Mouse (Mus musculus) 416B (cell line): ENCODE results near the gene Brk1.
A peak's percentile ranks its signal among the peaks of the same experiment; 100 is the strongest.

ENCODE experiments used
- DNase-seq: peaks from one replicate; pipeline ENCODE4 v3.0.0; 2011; ENCODE audit warnings: low read depth

Gene Brk1

DNA sequence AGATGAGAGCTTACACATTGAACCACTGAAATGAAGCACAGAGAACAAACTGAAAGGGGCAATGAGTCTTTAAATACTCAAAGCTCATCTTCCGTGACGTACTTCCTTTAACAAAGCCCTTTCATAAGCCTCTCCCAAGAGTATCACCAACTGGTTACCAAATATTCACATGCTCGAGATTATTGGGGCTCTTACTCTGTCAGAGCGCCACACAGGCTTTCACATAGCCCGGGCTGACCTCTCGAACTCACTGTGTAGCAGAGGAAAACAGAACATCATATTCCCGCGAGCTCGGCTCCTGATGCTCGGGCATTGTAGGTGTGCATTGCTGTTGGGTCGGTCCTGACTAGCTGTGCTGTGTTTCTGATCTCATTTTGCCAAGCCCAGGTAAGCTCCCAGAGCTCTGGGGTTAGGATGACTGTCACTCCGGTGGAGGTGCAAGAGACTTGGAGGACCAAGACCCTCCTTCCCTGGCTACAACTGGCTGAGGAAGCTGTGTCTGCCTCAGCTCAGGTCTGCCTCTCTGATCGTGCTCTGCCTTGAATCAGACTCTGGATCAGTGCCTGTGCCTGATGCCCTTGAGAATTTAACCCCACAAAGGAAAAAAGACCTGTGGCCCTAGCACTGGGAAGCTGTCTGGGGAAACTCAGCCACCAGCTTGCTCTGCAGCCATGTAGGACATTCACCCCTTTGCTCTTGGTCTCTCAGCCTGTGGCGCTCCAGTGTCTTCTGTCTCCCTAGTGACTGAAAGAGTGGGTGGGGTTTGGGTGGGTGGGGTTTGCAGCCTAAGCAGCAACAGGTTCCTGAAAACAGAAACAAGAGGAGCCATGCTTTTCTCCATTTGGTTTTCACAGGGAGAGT is 56.1 kb downstream of the Brk1 start:
- peak; percentile 38 for DNase-seq

DNA sequence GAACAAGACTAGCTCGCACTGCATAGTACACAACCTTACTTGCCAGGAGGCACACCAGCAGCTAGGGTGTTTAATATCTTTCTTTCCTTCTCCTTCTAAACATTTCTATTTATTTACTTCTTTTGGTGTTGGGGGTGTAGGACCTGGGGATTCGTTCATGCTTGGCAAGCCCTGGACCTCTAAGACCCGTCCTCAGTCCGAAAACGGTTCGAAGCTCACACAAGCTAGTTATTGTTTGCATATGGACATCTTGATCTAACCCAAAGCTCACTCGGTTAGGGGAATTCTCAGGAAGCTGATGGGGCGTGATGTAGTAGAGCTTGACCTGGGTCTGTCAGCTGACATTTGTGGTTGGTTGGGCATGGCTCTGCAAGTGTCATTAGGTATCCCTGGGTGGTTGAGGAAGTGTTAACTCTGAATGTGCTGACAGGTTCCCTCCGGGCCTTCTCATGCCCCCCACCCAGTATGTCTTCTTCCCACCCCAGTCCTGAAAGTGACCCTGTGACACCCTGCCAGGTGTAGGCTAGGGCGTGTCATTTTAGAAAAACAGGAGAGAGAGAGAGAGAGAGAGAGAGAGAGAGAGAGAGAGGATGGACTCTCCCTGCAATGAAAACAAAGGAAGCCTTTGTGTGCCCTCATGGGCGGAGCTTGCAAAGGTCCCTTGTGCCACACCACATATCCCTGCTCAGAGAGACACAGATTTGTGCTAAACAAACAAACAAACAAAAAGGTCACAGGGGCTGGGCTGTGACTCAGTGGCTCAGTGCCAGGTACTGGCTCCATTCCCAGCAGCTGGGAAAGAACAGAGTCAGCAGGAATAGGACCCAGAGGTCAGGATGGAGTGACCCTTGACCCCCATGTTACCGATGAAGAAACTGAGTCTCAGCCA is 57.0 kb downstream of the Brk1 start:
- peak; percentile 62 for DNase-seq

DNA sequence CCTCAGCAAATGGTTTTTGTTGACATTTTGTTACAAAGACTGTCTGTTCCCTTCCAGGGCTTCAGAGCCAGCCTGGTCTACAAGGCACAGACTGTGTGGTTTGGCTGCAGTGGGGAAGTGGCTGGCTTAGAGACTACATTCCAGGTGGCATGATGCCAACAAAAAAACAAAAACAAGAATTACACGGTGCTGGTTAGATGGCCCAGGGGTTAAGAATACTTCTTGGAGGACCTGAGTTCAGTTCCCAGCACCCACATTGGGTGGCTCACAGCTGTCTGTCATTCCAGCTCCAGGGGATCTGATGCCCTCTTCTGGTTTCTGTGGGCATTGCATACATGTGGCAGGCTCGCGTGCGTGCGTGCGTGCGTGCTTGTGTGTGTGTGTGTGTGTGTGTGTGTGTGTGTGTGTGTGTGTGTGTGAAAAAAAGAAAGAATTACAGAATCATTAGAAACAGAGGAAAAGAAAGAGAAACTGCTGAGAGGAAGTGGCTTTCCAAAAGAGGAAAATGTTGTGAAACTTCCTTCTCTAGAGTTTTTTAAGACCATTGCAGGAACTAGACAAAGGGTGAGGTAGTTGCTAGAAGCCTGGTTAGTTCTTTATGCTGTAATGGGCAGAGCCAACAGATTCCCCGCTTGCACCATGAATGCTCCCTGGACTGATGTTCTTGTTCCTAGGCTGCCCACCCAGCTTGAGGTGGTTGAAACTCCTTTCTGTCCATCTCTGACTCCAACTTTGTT is 58.6 kb downstream of the Brk1 start:
- peak; percentile 67 for DNase-seq

DNA sequence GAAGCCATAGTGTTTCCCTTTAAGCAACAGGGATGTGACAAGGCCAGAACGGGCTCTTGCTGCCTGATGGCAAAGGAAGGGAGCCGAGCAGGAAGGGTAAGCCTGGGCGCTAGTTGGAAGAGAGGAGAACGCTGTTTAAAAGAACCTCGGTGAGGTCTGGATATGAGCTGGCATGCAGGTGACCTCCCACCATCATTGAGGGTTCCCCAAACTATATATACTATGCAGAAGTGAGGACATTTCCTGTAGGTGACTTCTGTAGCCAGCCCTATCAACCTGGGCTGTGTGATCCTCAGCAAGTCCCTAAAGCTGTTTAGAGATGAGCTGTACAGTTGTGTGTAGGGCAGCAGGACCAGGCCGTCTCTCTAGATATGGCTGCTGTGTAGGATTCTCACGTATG is 59.7 kb downstream of the Brk1 start:
- no peak for DNase-seq
